Comparison of ENCODE assay signal across 8 mouse cellular contexts in genomic region chr17:29238421-29238945, GRCm38 (mm10). TPM values are rescaled to one million over a fixed set of nuclear protein-coding genes. Genes with fewer than 3 reads are reported as not detected.
DNase-seq lines count a peak whose midpoint lies in the region; ATAC-seq and TF ChIP-seq lines count a peak whose summit lies in the region.

No protein-coding gene starts in this region.

- no peak for TF ChIP-seq CTCF in E14TG2a.4 (conservative IDR thresholded peaks at IDR 0.05; ENCODE audit: low read length)

- H3K9me3 ChIP-seq in heart, embryonic 13.5 days = no peaks in the 10 kb centered on the region
- H3K9me3 ChIP-seq in E14TG2a.4 (ENCODE audit: low read length) = no peaks in the 10 kb centered on the region
- H3K9me3 ChIP-seq in embryonic facial prominence, embryonic 15.5 days (replicated peaks) = no peaks in the 10 kb centered on the region
- no peaks in the 10 kb centered on the region for H3K9me3 ChIP-seq in limb, embryonic 14.5 days (ENCODE audit: control insufficient read depth, low read length)
- H3K9me3 ChIP-seq in stomach, embryonic 14.5 days (ENCODE audit: control insufficient read depth, low read depth, low read length) = no peaks in the 10 kb centered on the region

- peak overlapping the region; percentile 69 for H3K4me3 ChIP-seq in heart, embryonic 13.5 days
- peak overlapping the region; percentile 81 for H3K4me3 ChIP-seq in E14TG2a.4 (replicated peaks; ENCODE audit: low read length)
- peak overlapping the region; percentile 65 for H3K4me3 ChIP-seq in embryonic facial prominence, embryonic 15.5 days (replicated peaks)
- H3K4me3 ChIP-seq in limb, embryonic 14.5 days (replicated peaks; ENCODE audit: low read length) = peak overlapping the region; percentile 62
- peak overlapping the region; percentile 59 for H3K4me3 ChIP-seq in stomach, embryonic 14.5 days (ENCODE audit: low read depth, low read length)

- no peak for ATAC-seq in heart, embryonic 13.5 days (ENCODE audit: extremely low read depth, insufficient number of reproducible peaks, low FRiP score, low TSS enrichment)
- peak; percentile 13; the same call in 1 of the 2 replicates for ATAC-seq in embryonic facial prominence, embryonic 15.5 days (ENCODE audit: insufficient number of reproducible peaks, low FRiP score, low TSS enrichment, low read depth)
- ATAC-seq in limb, embryonic 14.5 days (ENCODE audit: low FRiP score, low read depth) = no peak
- peak; percentile 47 for ATAC-seq in stomach, embryonic 14.5 days (ENCODE audit: insufficient number of reproducible peaks, insufficient read depth, low FRiP score, low read depth)

- peaks cover 84% of the 10 kb centered on the region for H3K27me3 ChIP-seq in heart, embryonic 13.5 days (replicated peaks)
- H3K27me3 ChIP-seq in E14TG2a.4 (ENCODE audit: insufficient read depth, low read length) = peaks cover 98% of the 10 kb centered on the region
- H3K27me3 ChIP-seq in embryonic facial prominence, embryonic 15.5 days = peaks cover 12% of the 10 kb centered on the region
- H3K27me3 ChIP-seq in limb, embryonic 14.5 days (ENCODE audit: control insufficient read depth, insufficient read depth, low read length) = no peaks in the 10 kb centered on the region; the same call in 1 of the 2 replicates
- no peaks in the 10 kb centered on the region for H3K27me3 ChIP-seq in stomach, embryonic 14.5 days (ENCODE audit: control insufficient read depth, insufficient read depth, low read length)

- DNase-seq in heart, postnatal 4 days = no peak
- no peak for DNase-seq in limb, embryonic 14.5 days (ENCODE audit: low spot score)
- DNase-seq in kidney, adult 9 months = no peak
- DNase-seq in adrenal gland, adult 2 months = no peak

- WGBS in heart, embryonic 13.5 days = 6% methylated on average over 23 of the region's 23 CpGs
- 2% methylated on average over 23 of the region's 23 CpGs for WGBS in embryonic facial prominence, embryonic 15.5 days
- WGBS in limb, embryonic 14.5 days = 3% methylated on average over 21 of the region's 23 CpGs
- WGBS in stomach, embryonic 14.5 days = 5% methylated on average over 22 of the region's 23 CpGs

- H3K4me1 ChIP-seq in heart, embryonic 13.5 days = peaks cover 37% of the 10 kb centered on the region
- peaks cover 51% of the 10 kb centered on the region for H3K4me1 ChIP-seq in E14TG2a.4 (replicated peaks; ENCODE audit: low read depth, low read length)
- peaks cover 29% of the 10 kb centered on the region for H3K4me1 ChIP-seq in embryonic facial prominence, embryonic 15.5 days
- H3K4me1 ChIP-seq in limb, embryonic 14.5 days (ENCODE audit: control insufficient read depth, insufficient read depth, low read length) = peaks cover 8% of the 10 kb centered on the region; the same call in 1 of the 2 replicates
- peaks cover 14% of the 10 kb centered on the region; the same call in 1 of the 2 replicates for H3K4me1 ChIP-seq in stomach, embryonic 14.5 days (ENCODE audit: control insufficient read depth, insufficient read depth, low read length)

- peak overlapping the region; percentile 83 for H3K9ac ChIP-seq in heart, embryonic 13.5 days
- peak overlapping the region; percentile 55; the same call in 1 of the 2 replicates for H3K9ac ChIP-seq in embryonic facial prominence, embryonic 15.5 days
- H3K9ac ChIP-seq in limb, embryonic 14.5 days (ENCODE audit: low read depth, low read length, severe bottlenecking) = peak overlapping the region; percentile 66
- peak overlapping the region; percentile 52; the same call in 1 of the 2 replicates for H3K9ac ChIP-seq in stomach, embryonic 14.5 days (replicated peaks; ENCODE audit: low read depth, low read length)

- 0 out of 2 replicates have a peak overlapping the region, but pooled peaks have one; percentile 8 for H3K27ac ChIP-seq in heart, embryonic 13.5 days (replicated peaks)
- no peak overlapping the region for H3K27ac ChIP-seq in embryonic facial prominence, embryonic 15.5 days (replicated peaks)
- no peak overlapping the region for H3K27ac ChIP-seq in limb, embryonic 14.5 days (replicated peaks; ENCODE audit: low read depth, low read length)
- no peak overlapping the region for H3K27ac ChIP-seq in stomach, embryonic 14.5 days (ENCODE audit: low read length)

- no peaks in the 10 kb centered on the region for H3K36me3 ChIP-seq in heart, embryonic 13.5 days
- no peaks in the 10 kb centered on the region for H3K36me3 ChIP-seq in E14TG2a.4 (ENCODE audit: insufficient read depth, low read length)
- H3K36me3 ChIP-seq in embryonic facial prominence, embryonic 15.5 days = no peaks in the 10 kb centered on the region
- no peaks in the 10 kb centered on the region for H3K36me3 ChIP-seq in limb, embryonic 14.5 days (ENCODE audit: control insufficient read depth, insufficient read depth, low read length)
- no peaks in the 10 kb centered on the region for H3K36me3 ChIP-seq in stomach, embryonic 14.5 days (ENCODE audit: control insufficient read depth, insufficient read depth, low read length)

- peak overlapping the region; percentile 99 for H3K4me2 ChIP-seq in heart, embryonic 13.5 days
- H3K4me2 ChIP-seq in embryonic facial prominence, embryonic 15.5 days (replicated peaks) = peak overlapping the region; percentile 99
- peak overlapping the region; percentile 99 for H3K4me2 ChIP-seq in limb, embryonic 14.5 days (replicated peaks; ENCODE audit: low read depth, low read length, severe bottlenecking)
- H3K4me2 ChIP-seq in stomach, embryonic 14.5 days (replicated peaks; ENCODE audit: low read depth, low read length) = peak overlapping the region; percentile 99

- TF ChIP-seq POLR2A in limb, embryonic 14.5 days (IDR thresholded peaks at IDR 0.05; ENCODE audit: borderline replicate concordance, extremely low read depth, insufficient read depth, insufficient read length) = no peak

RNA-seq across cellular contexts. Expression of gene Cpne5, which starts 0.5 kb away (rescaled TPM):
- 17.4 and 21.0 TPM in 2 replicates for polyA plus RNA-seq in heart, embryonic 13.5 days (2015; fragmentation: Nextera tagmentation; extraction: Ambion mirVana)
- 1 to 10 TPM; 5.9 to 8.4 TPM for total RNA-seq in heart, postnatal 4 days (2021)
- polyA plus RNA-seq in embryonic facial prominence, embryonic 15.5 days (2015; fragmentation: Nextera tagmentation; extraction: Ambion mirVana) = 27.6 and 28.9 TPM in 2 replicates
- polyA plus RNA-seq in limb, embryonic 14.5 days (2012; rRNA removed) = 14.7 and 17.9 TPM in 2 replicates
- polyA plus RNA-seq in limb, embryonic 14.5 days (2014; fragmentation: Nextera tagmentation; extraction: Ambion mirVana) = 13.3 and 14.7 TPM in 2 replicates
- 12.2 and 15.0 TPM in 2 replicates for polyA plus RNA-seq in stomach, embryonic 14.5 days (2014; fragmentation: Nextera tagmentation; extraction: Ambion mirVana)
- total RNA-seq in adrenal gland, adult 2 months (2021) = under 1 TPM; 0.38 to 0.75 TPM
- polyA plus RNA-seq in adrenal gland, adult 2 months (2012; rRNA removed) = 1.4 and 1.7 TPM in 2 replicates

RNA-seq across cellular contexts. Expression of gene Ppil1, which starts 25.5 kb away (rescaled TPM):
- polyA plus RNA-seq in heart, embryonic 13.5 days (2015; fragmentation: Nextera tagmentation; extraction: Ambion mirVana) = 106 and 128 TPM in 2 replicates
- total RNA-seq in heart, postnatal 4 days (2021) = 10 to 100 TPM; 39.5 to 39.6 TPM
- 129 and 132 TPM in 2 replicates for polyA plus RNA-seq in embryonic facial prominence, embryonic 15.5 days (2015; fragmentation: Nextera tagmentation; extraction: Ambion mirVana)
- polyA plus RNA-seq in limb, embryonic 14.5 days (2012; rRNA removed) = 76.5 and 78.5 TPM in 2 replicates
- polyA plus RNA-seq in limb, embryonic 14.5 days (2014; fragmentation: Nextera tagmentation; extraction: Ambion mirVana) = 130 and 132 TPM in 2 replicates
- 134 and 137 TPM in 2 replicates for polyA plus RNA-seq in stomach, embryonic 14.5 days (2014; fragmentation: Nextera tagmentation; extraction: Ambion mirVana)
- total RNA-seq in adrenal gland, adult 2 months (2021) = 10 to 100 TPM; 19.7 to 28.0 TPM
- 24.6 and 26.2 TPM in 2 replicates for polyA plus RNA-seq in adrenal gland, adult 2 months (2012; rRNA removed)

RNA-seq across cellular contexts. Expression of gene BC004004, which starts 30.1 kb away (rescaled TPM):
- polyA plus RNA-seq in heart, embryonic 13.5 days (2015; fragmentation: Nextera tagmentation; extraction: Ambion mirVana) = 85.0 and 91.9 TPM in 2 replicates
- 100 to 1,000 TPM; 158 to 161 TPM for total RNA-seq in heart, postnatal 4 days (2021)
- polyA plus RNA-seq in embryonic facial prominence, embryonic 15.5 days (2015; fragmentation: Nextera tagmentation; extraction: Ambion mirVana) = 82.1 and 85.8 TPM in 2 replicates
- polyA plus RNA-seq in limb, embryonic 14.5 days (2012; rRNA removed) = 58.7 and 64.6 TPM in 2 replicates
- polyA plus RNA-seq in limb, embryonic 14.5 days (2014; fragmentation: Nextera tagmentation; extraction: Ambion mirVana) = 85.3 and 87.6 TPM in 2 replicates
- 79.5 and 80.8 TPM in 2 replicates for polyA plus RNA-seq in stomach, embryonic 14.5 days (2014; fragmentation: Nextera tagmentation; extraction: Ambion mirVana)
- 100 to 1,000 TPM; 146 to 151 TPM for total RNA-seq in adrenal gland, adult 2 months (2021)
- 49.7 and 54.1 TPM in 2 replicates for polyA plus RNA-seq in adrenal gland, adult 2 months (2012; rRNA removed)

Comparison
In these comparisons a context has a peak if more than half of its experiments do, and no peak if none do; other contexts are left out.
1. ATAC-seq: peak in embryonic facial prominence, embryonic 15.5 days (single experiment) and stomach, embryonic 14.5 days (single experiment); none in heart, embryonic 13.5 days (single experiment) and limb, embryonic 14.5 days (single experiment).
2. Peak in every context shown above with its lines, with median percentiles within 50 percentile points of each other: H3K4me2 ChIP-seq, H3K4me3 ChIP-seq and H3K9ac ChIP-seq.